Mouse (Mus musculus): ENCODE data around the gene Galnt14. TPM values are rescaled to one million over a fixed set of nuclear protein-coding genes. Genes with fewer than 3 reads are reported as not detected.

Gene Galnt14
- total RNA-seq, 2 experiments from 2014 or later, result not detected

- ATAC-seq (replicated peaks; ENCODE audit: poor library complexity, severe bottlenecking), result no peak
Measured at GRCm38 (mm10) chr17:73518359-73518758, 191.9 kb downstream of the Galnt14 start.

GRCm38 (mm10) chr17:73515506-73515905, 194.7 kb downstream of the Galnt14 start:
- ATAC-seq (replicated peaks; ENCODE audit: poor library complexity, severe bottlenecking), result no peak

GRCm38 (mm10) chr17:73514862-73515261, 195.4 kb downstream of the Galnt14 start:
- no peak for ATAC-seq (replicated peaks; ENCODE audit: poor library complexity, severe bottlenecking)

- no peak for ATAC-seq (replicated peaks; ENCODE audit: poor library complexity, severe bottlenecking)
Measured at GRCm38 (mm10) chr17:73514258-73514657, 196.0 kb downstream of the Galnt14 start.

GRCm38 (mm10) chr17:73512844-73513243, 197.4 kb downstream of the Galnt14 start:
- no peak for ATAC-seq (replicated peaks; ENCODE audit: poor library complexity, severe bottlenecking)

- no peak for ATAC-seq (replicated peaks; ENCODE audit: poor library complexity, severe bottlenecking)
Measured at GRCm38 (mm10) chr17:73507804-73508535, 202.3 kb downstream of the Galnt14 start.

GRCm38 (mm10) chr17:73504111-73504510, 206.1 kb downstream of the Galnt14 start:
- ATAC-seq (replicated peaks; ENCODE audit: poor library complexity, severe bottlenecking), result no peak

GRCm38 (mm10) chr17:73502613-73503012, 207.6 kb downstream of the Galnt14 start:
- ATAC-seq (replicated peaks; ENCODE audit: poor library complexity, severe bottlenecking), result no peak

GRCm38 (mm10) chr17:73489519-73489918, 220.7 kb downstream of the Galnt14 start:
- ATAC-seq (replicated peaks; ENCODE audit: poor library complexity, severe bottlenecking), result no peak

GRCm38 (mm10) chr17:73487792-73488191, 222.5 kb downstream of the Galnt14 start:
- peak; percentile 77 for ATAC-seq (replicated peaks; ENCODE audit: poor library complexity, severe bottlenecking)

GRCm38 (mm10) chr17:73487380-73487779, 222.9 kb downstream of the Galnt14 start:
- no peak for ATAC-seq (replicated peaks; ENCODE audit: poor library complexity, severe bottlenecking)

GRCm38 (mm10) chr17:73477096-73478076, 232.9 kb downstream of the Galnt14 start:
- ATAC-seq (replicated peaks; ENCODE audit: poor library complexity, severe bottlenecking), result no peak

GRCm38 (mm10) chr17:73474371-73474770, 235.9 kb downstream of the Galnt14 start:
- no peak for ATAC-seq (replicated peaks; ENCODE audit: poor library complexity, severe bottlenecking)

- ATAC-seq (replicated peaks; ENCODE audit: poor library complexity, severe bottlenecking), result no peak
Measured at GRCm38 (mm10) chr17:73473012-73473411, 237.2 kb downstream of the Galnt14 start.

- ATAC-seq (replicated peaks; ENCODE audit: poor library complexity, severe bottlenecking), result no peak
Measured at GRCm38 (mm10) chr17:73460874-73461273, 249.4 kb downstream of the Galnt14 start.

GRCm38 (mm10) chr17:73458741-73459140, 251.5 kb downstream of the Galnt14 start:
- no peak for ATAC-seq (replicated peaks; ENCODE audit: poor library complexity, severe bottlenecking)

- ATAC-seq (replicated peaks; ENCODE audit: poor library complexity, severe bottlenecking), result peak; percentile 40
Measured at GRCm38 (mm10) chr17:73456551-73456950, 253.7 kb downstream of the Galnt14 start.

- ATAC-seq (replicated peaks; ENCODE audit: poor library complexity, severe bottlenecking), result no peak
Measured at GRCm38 (mm10) chr17:73453646-73454045, 256.6 kb downstream of the Galnt14 start.

- ATAC-seq (replicated peaks; ENCODE audit: poor library complexity, severe bottlenecking), result no peak
Measured at GRCm38 (mm10) chr17:73452151-73452760, 258.0 kb downstream of the Galnt14 start.

- ATAC-seq (replicated peaks; ENCODE audit: poor library complexity, severe bottlenecking), result no peak
Measured at GRCm38 (mm10) chr17:73449104-73449503, 261.1 kb downstream of the Galnt14 start.

Measured in granulocyte monocyte progenitor cell, adult 5-6 weeks (primary cell).